Mouse (Mus musculus): ENCODE measurements at regions not wholly inside any gene's neighbourhood (a gene's known extent, or its start where the extent isn't known, plus 50 kb on each side); places are given as distances from the start of the nearest gene placed in this dataset.

GRCm38 (mm10) chr12:110025171-110025570 is 253.7 kb upstream of the Dio3 start:
- no peak for DNase-seq (ENCODE audit: low spot score in 2 of 2)

GRCm38 (mm10) chr12:110026033-110026750 is 252.7 kb upstream of the Dio3 start:
- no peak for DNase-seq (ENCODE audit: low spot score in 2 of 2)

DNA sequence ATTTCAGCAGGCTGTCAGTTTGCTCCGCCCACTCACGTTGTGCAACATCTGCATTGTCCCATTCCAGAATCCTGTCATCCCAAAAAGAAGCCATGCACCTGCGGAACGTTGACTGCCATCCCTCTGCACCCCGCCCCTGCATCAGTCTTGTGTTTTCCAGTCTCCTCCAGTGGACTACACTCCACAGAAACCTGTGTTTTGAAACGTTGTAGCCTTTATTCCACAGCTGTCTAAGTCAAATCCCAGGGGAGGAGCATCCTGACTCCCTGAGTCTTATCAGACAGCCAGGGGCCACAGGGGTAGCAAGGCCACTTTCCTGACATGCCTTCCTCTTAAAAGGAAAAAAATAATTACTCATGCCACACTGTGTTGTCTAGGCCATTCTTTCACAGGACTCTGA is 251.5 kb upstream of the Dio3 start:
- no peak for DNase-seq (ENCODE audit: low spot score in 2 of 2)

GRCm38 (mm10) chr12:110027976-110028375 is 250.9 kb upstream of the Dio3 start:
- no peak for DNase-seq (ENCODE audit: low spot score in 2 of 2)

DNA sequence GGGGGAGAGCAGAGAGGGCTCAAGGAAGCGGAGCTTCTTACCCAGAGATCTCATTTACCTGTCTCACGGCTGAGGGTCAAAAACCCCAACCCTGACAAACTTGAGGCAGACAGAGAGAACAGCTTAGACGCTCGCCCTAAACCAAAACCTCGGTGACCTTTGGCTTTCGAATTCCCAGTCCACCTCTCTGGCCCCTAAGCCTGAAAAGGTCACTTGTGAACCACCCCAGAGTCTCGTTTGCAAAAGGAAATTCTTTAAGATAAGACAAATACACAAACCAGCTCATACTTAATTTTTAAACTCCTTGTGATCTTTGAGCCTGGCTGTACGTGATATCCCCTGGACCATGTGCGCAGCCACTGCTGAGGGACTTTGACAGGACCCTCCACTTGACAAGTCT is 250.2 kb upstream of the Dio3 start:
- no peak for DNase-seq (ENCODE audit: low spot score in 2 of 2)

DNA sequence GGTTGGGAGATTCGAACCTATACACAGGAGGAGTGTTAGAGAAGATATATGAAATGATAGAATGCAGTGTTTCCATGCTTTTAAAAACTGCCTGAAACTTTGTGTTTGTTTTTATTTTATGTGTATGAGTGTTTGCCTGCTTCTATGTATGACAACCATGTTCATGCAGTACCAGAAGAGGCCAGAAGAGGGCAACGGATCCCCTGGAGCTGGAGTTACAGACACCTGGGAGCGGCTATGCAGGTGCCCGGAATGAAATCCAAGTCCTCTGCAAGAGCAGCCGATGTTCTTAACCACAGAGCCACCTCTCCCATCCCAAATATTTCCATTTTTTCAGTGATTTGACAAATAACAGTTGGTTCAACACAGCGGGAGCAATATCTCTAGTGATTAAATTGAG is 247.5 kb upstream of the Dio3 start:
- DNase-seq (ENCODE audit: low spot score in 2 of 2), result peak in 1 of 2 experiments; percentile 38

DNA sequence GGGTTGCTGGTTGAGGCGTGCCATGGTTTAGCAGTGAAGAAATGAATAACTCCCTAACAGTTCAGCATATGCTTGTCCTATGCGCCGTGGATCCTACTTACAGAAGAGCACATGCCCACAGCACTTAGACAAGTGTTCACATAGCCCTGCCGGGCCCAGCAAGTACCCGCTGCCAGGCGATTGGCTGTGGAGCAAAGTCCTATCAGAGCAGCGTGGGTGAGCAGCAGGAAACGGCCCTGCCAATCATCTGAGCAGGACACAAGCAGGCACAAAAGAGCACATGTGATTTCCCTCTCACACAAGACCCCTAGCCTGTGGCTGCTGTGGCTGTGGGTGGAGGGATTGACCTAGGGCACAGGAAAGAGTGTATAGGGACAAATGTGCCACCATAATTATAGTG is 243.7 kb upstream of the Dio3 start:
- no peak for DNase-seq (ENCODE audit: low spot score in 2 of 2)

DNA sequence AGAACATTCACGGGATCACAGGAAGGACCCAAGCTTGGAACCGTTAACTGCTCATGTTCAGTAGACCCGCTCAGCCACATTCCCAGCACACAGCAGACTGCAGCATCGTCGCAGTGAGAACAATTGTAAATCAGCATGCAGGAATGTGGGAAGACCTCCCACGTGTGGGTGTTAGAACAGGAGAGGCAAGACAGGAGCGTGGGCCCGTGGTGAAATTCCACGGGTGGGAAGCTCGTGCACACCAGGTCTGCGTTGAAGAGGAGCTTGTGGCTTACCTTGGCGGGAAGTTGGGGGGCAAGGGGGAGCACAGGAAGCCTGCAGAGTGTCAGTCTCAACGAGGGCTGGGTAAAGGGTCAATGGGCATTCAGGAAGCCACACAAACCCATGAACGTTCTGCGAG is 238.2 kb upstream of the Dio3 start:
- peak; percentile 19 to 22 for DNase-seq (ENCODE audit: low spot score in 2 of 2)

DNA sequence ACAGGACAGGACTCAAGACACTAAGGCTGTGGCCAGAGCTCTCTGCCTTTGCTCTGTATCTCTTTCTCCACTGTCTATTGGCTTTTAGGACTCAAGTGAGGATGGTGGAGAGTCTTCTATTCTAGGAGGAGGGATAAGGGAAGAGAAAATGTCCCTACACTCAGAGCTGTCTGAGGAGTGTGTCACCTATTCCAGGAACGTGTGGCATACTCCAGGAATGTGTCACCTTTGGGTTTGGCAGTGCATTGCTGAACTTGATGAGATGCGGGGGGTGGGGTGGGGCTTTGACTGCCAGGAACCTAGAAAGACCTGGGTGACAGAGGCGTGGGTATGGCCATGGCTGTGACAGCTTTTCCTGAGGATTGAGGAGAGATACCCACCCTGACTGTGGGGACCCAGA is 237.1 kb upstream of the Dio3 start:
- DNase-seq (ENCODE audit: low spot score in 2 of 2), result no peak

GRCm38 (mm10) chr12:110044266-110044665 is 234.6 kb upstream of the Dio3 start:
- DNase-seq (ENCODE audit: low spot score in 2 of 2), result no peak

DNA sequence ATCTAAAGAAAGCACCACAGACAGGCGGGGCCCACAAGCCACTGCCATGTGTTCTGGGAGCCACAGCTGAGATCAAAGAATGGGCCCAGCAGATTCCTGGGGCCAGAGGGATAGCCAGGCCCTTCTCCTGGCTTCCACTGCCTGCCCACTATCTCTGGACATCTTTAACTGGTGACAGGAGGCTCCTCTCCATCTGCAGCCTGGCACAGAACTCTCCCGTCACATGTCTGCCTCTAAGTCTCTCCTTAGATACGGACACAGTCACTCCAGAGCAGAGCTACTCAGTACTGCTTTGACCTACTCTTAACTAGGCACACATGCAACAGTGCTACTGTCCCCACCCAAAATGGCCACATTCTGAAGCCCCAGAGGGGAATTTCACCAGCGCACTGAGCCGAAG is 234.1 kb upstream of the Dio3 start:
- DNase-seq (ENCODE audit: low spot score in 2 of 2), result no peak

DNA sequence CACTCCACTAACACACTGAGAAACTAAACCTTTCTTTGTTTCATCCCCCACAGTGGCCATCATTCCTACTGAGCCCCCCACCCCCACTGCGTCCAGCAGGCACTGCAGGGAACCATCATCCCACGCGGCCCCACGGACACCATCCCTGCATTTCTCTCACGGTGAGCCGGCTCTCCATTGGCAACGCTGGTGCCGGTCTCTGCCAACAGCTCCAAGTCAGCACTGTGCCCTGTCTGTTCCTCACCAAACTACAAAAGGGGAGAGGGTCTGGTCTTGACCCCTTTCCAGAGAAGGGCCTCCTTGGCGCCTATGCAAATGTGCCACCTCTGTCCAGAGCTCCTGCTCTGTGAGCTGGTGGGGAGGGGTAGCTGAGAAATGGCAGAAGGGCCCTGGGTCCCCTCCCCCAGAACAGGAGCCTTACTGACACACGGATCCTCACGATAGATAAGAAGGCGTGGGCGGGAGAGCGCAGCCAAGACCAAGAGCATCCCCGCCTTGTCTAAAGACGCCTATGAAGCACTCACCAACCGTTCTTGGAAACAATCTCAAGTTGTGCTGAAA is 233.0 kb upstream of the Dio3 start:
- DNase-seq (ENCODE audit: low spot score in 2 of 2), result peak in 1 of 2 experiments; percentile 23

GRCm38 (mm10) chr12:110046613-110047012 is 232.3 kb upstream of the Dio3 start:
- no peak for DNase-seq (ENCODE audit: low spot score in 2 of 2)

DNA sequence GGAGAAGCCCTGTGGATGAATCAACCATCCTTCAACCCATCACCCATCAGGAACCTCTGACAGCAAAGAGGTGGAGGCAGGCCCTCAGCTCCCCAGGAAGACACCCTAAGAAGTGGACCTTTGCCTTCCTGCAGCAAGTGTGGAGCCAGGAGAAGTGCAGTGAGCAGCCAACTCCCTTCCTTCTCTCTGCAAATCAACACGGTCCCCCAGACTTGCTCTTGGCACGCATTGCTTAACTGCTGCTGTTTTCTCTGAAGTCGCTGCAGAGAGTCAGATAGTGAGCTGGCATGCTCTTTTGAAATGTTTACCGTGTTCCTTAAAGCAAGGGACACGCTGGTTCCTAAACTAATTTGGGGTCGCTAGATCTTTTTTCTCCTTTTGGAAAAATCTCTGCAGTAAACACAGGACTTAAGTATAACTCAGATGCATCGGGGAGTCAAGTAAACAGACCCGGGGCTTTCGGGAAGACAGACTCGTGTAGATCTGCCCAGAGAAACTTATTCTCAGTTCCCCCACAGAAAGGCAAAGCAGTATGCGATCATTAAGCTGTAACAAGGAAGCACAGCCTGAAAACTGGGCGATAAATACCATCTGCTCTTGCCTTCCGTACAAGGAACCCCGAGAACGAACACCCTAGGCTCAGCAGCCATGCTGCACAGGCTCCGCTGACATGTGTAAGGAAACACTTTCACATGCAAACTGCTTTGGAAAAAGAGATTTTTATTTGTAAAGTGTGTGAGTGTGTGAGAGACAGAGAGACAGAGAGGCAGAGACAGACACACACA is 231.2 kb upstream of the Dio3 start:
- peak; percentile 23 for DNase-seq (ENCODE audit: low spot score in 2 of 2)

DNA sequence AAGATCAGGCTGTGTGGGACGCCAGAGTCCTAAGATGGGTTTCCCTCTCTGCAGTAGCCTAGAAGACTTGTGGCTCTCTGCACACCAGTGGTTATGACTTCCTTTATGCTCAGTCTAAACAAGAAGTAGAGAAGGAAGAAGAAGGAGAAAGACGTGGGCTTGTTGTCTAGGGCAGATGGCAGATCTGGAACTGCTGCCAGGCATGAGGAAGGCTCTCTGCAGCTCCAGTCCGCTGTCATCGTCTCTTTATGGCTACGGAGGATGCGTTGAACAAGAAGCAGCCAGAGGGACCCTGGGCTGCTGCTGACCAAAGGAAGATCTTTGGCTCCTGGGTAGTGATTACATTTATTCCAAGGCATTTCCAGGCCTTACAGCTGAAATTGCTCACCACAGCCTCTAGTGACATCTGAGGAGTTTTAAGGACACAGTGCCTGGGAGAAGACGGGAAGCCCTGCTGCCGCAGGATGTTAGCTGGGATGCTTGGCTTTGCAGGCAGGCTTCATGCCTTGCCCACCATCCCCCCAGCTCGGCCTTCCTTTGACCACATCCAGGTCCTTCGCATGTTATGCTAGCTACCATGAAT is 229.6 kb upstream of the Dio3 start:
- peak in 1 of 2 experiments; percentile 22 for DNase-seq (ENCODE audit: low spot score in 2 of 2)

- no peak for DNase-seq (ENCODE audit: low spot score in 2 of 2)
Observed at GRCm38 (mm10) chr12:110059321-110059720, 219.5 kb upstream of the Dio3 start.

- no peak for DNase-seq (ENCODE audit: low spot score in 2 of 2)
Observed at GRCm38 (mm10) chr12:110061961-110062360, 216.9 kb upstream of the Dio3 start.

GRCm38 (mm10) chr12:110063013-110063412 is 215.9 kb upstream of the Dio3 start:
- DNase-seq (ENCODE audit: low spot score in 2 of 2), result no peak

GRCm38 (mm10) chr12:110066361-110066885 is 212.4 kb upstream of the Dio3 start:
- DNase-seq (ENCODE audit: low spot score in 2 of 2), result no peak

DNA sequence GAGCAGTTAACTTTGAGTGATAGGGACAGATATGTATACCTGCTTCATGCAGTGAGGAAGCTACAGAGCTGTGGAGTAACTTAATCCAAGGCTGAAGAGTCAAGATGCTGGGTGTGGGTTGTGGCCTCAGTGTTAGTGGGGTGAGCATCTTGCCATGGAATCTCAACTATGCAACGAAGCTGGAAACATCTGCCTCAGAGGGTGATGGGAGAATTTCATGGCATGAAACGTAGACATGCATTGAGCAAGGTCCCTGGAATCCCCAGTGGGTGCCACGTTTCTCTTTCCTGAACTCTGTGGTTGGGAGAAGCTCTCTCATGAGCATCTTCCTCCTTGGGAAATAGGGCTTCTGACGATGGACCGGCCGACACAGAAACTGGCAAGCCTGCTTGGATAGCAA is 208.4 kb upstream of the Dio3 start:
- no peak for DNase-seq (ENCODE audit: low spot score in 2 of 2)

GRCm38 (mm10) chr12:110071823-110072222 is 207.0 kb upstream of the Dio3 start:
- DNase-seq (ENCODE audit: low spot score in 2 of 2), result no peak

DNA sequence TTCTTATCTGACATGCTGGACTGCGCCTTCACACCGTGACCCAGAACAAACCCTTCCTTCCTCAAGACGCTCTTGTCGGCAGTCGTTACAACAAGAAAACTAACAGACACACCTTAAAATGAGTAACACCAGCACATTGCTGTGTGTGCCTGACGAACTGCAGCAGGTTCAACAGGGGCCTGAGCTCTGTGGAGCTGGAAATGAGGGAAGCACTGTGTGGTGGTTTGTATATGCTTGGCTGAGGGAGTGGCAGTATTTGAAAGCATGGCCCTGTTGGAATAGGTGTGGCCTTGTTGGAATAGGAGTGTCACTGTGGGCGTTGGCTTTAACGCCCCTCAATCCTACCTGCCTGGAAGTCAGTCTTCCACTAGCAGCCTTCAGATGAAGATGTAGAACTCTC is 203.9 kb upstream of the Dio3 start:
- no peak for DNase-seq (ENCODE audit: low spot score in 2 of 2)

All from layer of hippocampus, postnatal 10 days (tissue).